Mouse (Mus musculus) gastrocnemius, postnatal 4 days (tissue): ENCODE data around the gene Nsfl1c. TPM values are rescaled to one million over a fixed set of nuclear protein-coding genes. Genes with fewer than 3 reads are reported as not detected.
"Not testable (repeated sequence)": the region's sequence is repeated elsewhere in the genome, so short reads cannot be mapped to it uniquely, and the experiment has no call there.

Experiments used
- DNase-seq, 2 experiments: peaks; one replicate each; pipeline ENCODE4 v3.0.0; 2021 to 2022; ENCODE audit warnings: low spot score in 2 of 2, mixed read lengths in 2 of 2
- long read RNA-seq, 2 experiments: library from polyadenylated mRNA; stranded (forward); transcript quantifications; one replicate each; pipeline ENCODE4 v2.0.0; 2021
- total RNA-seq, 2 experiments: library from RNA; stranded (reverse); gene quantifications; 2 replicates each; pipeline ENCODE4 v1.2.3; 2021

Nsfl1c gene
- 100 to 1,000 TPM; 132 to 145 TPM for total RNA-seq
- long read RNA-seq, experiment 1, transcript Nsfl1c-201 (9 exons, 1,364 nt), result major isoform, 127 of 137 reads
- long read RNA-seq, experiment 1, partial matches to known transcripts, result 1 of 137 reads
- long read RNA-seq, experiment 1, other reads (novel, unspliced or antisense), result 6 of 137 reads
- long read RNA-seq, experiment 2, transcript Nsfl1c-201 (9 exons, 1,364 nt), result major isoform, 119 of 131 reads
- long read RNA-seq, experiment 2, partial matches to known transcripts, result 1 of 131 reads
- long read RNA-seq, experiment 2, other reads (novel, unspliced or antisense), result 10 of 131 reads

GRCm38 (mm10) chr2:151494035-151494803, at the start of gene Nsfl1c:
TSS of gene Nsfl1c (plus strand) at chr2:151494182.
- DNase-seq, result peak; percentile 95 to 96

- DNase-seq, result not testable (repeated sequence)
These were observed 17.9 kb upstream of the Nsfl1c start, which contains the start of gene 4921509C19Rik for GRCm38 (mm10) chr2:151476053-151476452. TSS of gene 4921509C19Rik (minus strand) at chr2:151476153.

- DNase-seq, result no peak
These were observed 7.5 kb upstream of the Nsfl1c start for GRCm38 (mm10) chr2:151486496-151486895.

- DNase-seq, result no peak
These were observed 4.4 kb downstream of the Nsfl1c start for GRCm38 (mm10) chr2:151498358-151498757.

- DNase-seq, result no peak
These were observed 6.5 kb downstream of the Nsfl1c start for GRCm38 (mm10) chr2:151500442-151501007.

- no peak for DNase-seq
These were observed 10.2 kb downstream of the Nsfl1c start for GRCm38 (mm10) chr2:151504226-151504625.

GRCm38 (mm10) chr2:151512199-151512598, 18.2 kb downstream of the Nsfl1c start:
- peak; percentile 34 to 68 for DNase-seq

GRCm38 (mm10) chr2:151513525-151514285, 19.7 kb downstream of the Nsfl1c start:
- DNase-seq, result no peak

GRCm38 (mm10) chr2:151519000-151519399, 25.0 kb downstream of the Nsfl1c start:
- DNase-seq, result no peak

- DNase-seq, result no peak
These were observed 30.5 kb downstream of the Nsfl1c start for GRCm38 (mm10) chr2:151524324-151525041.

- no peak for DNase-seq
These were observed 31.5 kb downstream of the Nsfl1c start for GRCm38 (mm10) chr2:151525520-151525919.

GRCm38 (mm10) chr2:151528066-151528465, 34.1 kb downstream of the Nsfl1c start:
- DNase-seq, result no peak

- DNase-seq, result no peak
These were observed 35.2 kb downstream of the Nsfl1c start for GRCm38 (mm10) chr2:151529169-151529568.

- DNase-seq, result no peak
These were observed 36.6 kb downstream of the Nsfl1c start for GRCm38 (mm10) chr2:151530378-151531230.

GRCm38 (mm10) chr2:151533632-151534031, 39.6 kb downstream of the Nsfl1c start:
- no peak for DNase-seq

- no peak for DNase-seq
These were observed 42.1 kb downstream of the Nsfl1c start for GRCm38 (mm10) chr2:151535961-151536617.

GRCm38 (mm10) chr2:151536618-151536974, 42.6 kb downstream of the Nsfl1c start:
- DNase-seq, result no peak

GRCm38 (mm10) chr2:151538646-151539045, 44.7 kb downstream of the Nsfl1c start:
- DNase-seq, result no peak
